Mouse (Mus musculus) hindbrain, embryonic 15.5 days (tissue): ENCODE results near the gene Ephx4. TPM values are rescaled to one million over a fixed set of nuclear protein-coding genes. Genes with fewer than 3 reads are reported as not detected.

ENCODE experiments used
- ATAC-seq: fragments of 200-750 bp; cut with Nextera tagmentation; 2 replicates; pipeline ENCODE4 v1.8.0; 2017; ENCODE audit warnings: low read depth, moderate number of reproducible peaks, moderate TSS enrichment; ENCODE audit not compliant: low FRiP score
- H3K27ac ChIP-seq: fragments of 300-500 bp; sonication (generic); replicated peaks from 2 replicates; pipeline ENCODE4 v1.5.1; 2015; ENCODE audit warnings: mild to moderate bottlenecking, inconsistent platforms
- H3K27me3 ChIP-seq: fragments of 300-500 bp; sonication (generic); 2 replicates; pipeline ENCODE4 v1.6.1; 2015; ENCODE audit warnings: control low read depth, inconsistent platforms
- H3K36me3 ChIP-seq: fragments of 300-500 bp; sonication (generic); 2 replicates; pipeline ENCODE4 v1.6.1; 2015; ENCODE audit warnings: control low read depth, inconsistent platforms
- H3K4me1 ChIP-seq: fragments of 300-500 bp; sonication (generic); replicated peaks from 2 replicates; pipeline ENCODE4 v1.6.1; 2015; ENCODE audit warnings: control low read depth, inconsistent platforms
- H3K4me2 ChIP-seq: fragments of 300-500 bp; sonication (generic); 2 replicates; pipeline ENCODE4 v1.6.1; 2015; ENCODE audit warnings: moderate library complexity, mild to moderate bottlenecking, inconsistent platforms
- H3K4me3 ChIP-seq: fragments of 300-500 bp; sonication (generic); 2 replicates; pipeline ENCODE4 v1.5.1; 2015; ENCODE audit warnings: mild to moderate bottlenecking, inconsistent platforms
- H3K9ac ChIP-seq: fragments of 300-500 bp; sonication (generic); 2 replicates; pipeline ENCODE4 v1.6.1; 2015; ENCODE audit warnings: inconsistent platforms
- H3K9me3 ChIP-seq: fragments of 300-500 bp; sonication (generic); 2 replicates; pipeline ENCODE4 v1.6.1; 2016; ENCODE audit warnings: control low read depth, inconsistent platforms
- WGBS: fragments of 180-500 bp; shearing (Covaris S2); methylation state at CpG from one replicate; pipeline ENCODE4 v1.1.7; 2015; 5-methylcytosine and 5-hydroxymethylcytosine counted together
- polyA plus RNA-seq: library from polyadenylated mRNA; unstranded; fragments of >200 nt; fragmentation: Nextera tagmentation; extraction: Ambion mirVana; gene quantifications from 2 replicates; pipeline ENCODE4 v1.2.1, GENCODE M21; 2015

Gene Ephx4
- polyA plus RNA-seq, 1 experiment from 2014 or later, result 3.3 TPM

DNA sequence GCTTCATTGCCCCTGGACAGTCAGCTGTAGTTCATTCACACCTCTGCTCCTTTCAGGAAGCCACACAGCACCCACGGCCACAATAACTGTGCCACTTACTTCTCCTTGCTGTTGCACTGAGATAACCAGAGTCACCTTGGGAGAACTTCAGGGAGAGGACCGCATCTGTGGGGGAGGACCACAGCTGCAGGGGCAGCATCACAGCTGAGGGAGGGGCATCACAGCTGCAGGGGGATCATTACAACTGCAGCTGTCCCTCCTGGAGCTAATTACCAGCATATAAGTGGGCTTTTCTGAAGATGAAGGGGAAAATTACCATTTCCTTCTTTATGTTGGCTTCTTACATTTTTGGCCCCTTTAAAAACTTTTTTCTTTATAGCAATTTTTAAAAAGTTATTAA lies 8.1 kb upstream of the Ephx4 start:
- no peak for ATAC-seq
- 73% methylated on average over 2 of the region's 2 CpGs for WGBS
- Histone ChIP-seq H3K4me1 (no peaks in the 10 kb centered on the region), H3K27ac (no peak overlapping the region), H3K27me3 (no peaks in the 10 kb centered on the region), H3K4me3 (no peak overlapping the region), H3K9ac (no peak overlapping the region), H3K4me2 (no peak overlapping the region), H3K36me3 (no peaks in the 10 kb centered on the region; the same call in 1 of the 2 replicates), H3K9me3 (no peaks in the 10 kb centered on the region)

GRCm38 (mm10) chr5:107403011-107403946 lies 743 bp downstream of the Ephx4 start:
- ATAC-seq, result peak; percentile 74; the same call in 1 of the 2 replicates
- H3K4me2 ChIP-seq, result peak overlapping the region; percentile 95
- no peaks in the 10 kb centered on the region for H3K9me3 ChIP-seq
- peak overlapping the region; percentile 56 for H3K4me3 ChIP-seq
- H3K27me3 ChIP-seq, result peaks cover 10% of the 10 kb centered on the region; the same call in 1 of the 2 replicates
- under 1% methylated on average over 77 of the region's 80 CpGs for WGBS
- H3K9ac ChIP-seq, result peak overlapping the region; percentile 46
- H3K36me3 ChIP-seq, result no peaks in the 10 kb centered on the region
- H3K27ac ChIP-seq, result no peak overlapping the region
- H3K4me1 ChIP-seq, result 0 out of 2 replicates have a peak, but pooled peaks cover 10% of the 10 kb centered on the region

DNA sequence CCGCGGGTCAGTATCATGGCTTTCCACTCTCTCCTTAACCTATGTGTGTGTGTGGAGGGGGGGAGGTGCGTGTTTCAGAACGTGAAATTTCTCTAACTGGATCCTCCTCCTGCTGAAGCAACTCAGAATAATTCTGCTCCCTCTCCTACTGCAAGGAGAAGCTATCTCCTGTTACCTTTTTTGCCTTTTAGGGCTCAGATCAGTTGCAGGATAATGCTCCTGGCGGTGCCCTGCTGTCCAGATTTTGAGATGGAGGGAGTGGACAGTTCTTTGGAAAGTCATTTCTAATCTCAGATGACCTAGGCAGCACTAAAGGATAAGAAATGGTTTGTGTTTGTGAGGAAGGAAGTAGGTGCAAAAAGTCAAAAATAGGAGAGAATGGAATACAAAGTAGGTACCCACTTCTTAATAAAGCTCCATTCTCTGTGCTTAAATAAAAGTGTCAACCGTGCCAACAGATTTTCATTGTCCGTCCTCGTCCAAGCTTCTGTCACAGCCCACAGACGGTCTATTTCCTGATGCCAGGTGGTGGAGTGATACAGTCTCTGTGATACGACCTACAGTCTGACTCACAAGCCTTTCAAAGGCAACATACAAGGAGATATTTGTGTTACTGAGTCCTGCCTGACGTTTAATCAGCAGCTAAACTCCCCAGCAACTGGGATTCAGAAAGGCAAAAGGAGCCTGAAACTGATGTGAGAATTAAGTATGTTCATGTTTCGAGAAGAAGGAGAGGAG lies 1.6 kb downstream of the Ephx4 start:
- ATAC-seq, result no peak
- H3K9me3 ChIP-seq, result no peaks in the 10 kb centered on the region
- H3K4me1 ChIP-seq, result 0 out of 2 replicates have a peak, but pooled peaks cover 10% of the 10 kb centered on the region
- peak overlapping the region; percentile 46 for H3K9ac ChIP-seq
- H3K27ac ChIP-seq, result no peak overlapping the region
- peaks cover 10% of the 10 kb centered on the region; the same call in 1 of the 2 replicates for H3K27me3 ChIP-seq
- peak overlapping the region; percentile 95 for H3K4me2 ChIP-seq
- peak overlapping the region; percentile 56 for H3K4me3 ChIP-seq
- no peaks in the 10 kb centered on the region for H3K36me3 ChIP-seq
- 23% methylated on average over 12 of the region's 12 CpGs for WGBS

DNA sequence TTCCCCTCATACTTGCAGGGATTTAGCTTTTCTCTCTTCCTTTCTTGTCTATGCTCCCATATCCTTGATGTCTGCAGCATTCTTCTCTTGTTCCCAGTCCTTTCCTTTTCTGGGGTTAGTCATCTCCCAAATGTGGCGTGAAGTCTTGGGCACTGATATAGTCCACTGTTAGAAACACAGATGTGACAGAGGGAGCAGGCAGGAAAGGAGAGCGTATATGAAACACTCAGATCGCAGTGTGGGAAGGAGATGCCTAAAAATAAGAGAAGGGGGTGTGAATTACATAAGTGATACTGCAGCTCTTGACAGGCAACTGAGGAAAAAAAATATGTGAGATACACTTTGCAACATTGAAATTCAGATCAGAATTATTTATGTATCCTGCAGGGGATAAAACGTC lies 2.8 kb downstream of the Ephx4 start:
- Histone ChIP-seq H3K27me3 (peaks cover 10% of the 10 kb centered on the region; the same call in 1 of the 2 replicates), H3K4me2 (no peak overlapping the region), H3K27ac (no peak overlapping the region), H3K9me3 (no peaks in the 10 kb centered on the region), H3K9ac (no peak overlapping the region), H3K4me1 (0 out of 2 replicates have a peak, but pooled peaks cover 10% of the 10 kb centered on the region), H3K4me3 (no peak overlapping the region), H3K36me3 (no peaks in the 10 kb centered on the region)
- 95% methylated on average over 4 of the region's 4 CpGs for WGBS
- ATAC-seq, result no peak

DNA sequence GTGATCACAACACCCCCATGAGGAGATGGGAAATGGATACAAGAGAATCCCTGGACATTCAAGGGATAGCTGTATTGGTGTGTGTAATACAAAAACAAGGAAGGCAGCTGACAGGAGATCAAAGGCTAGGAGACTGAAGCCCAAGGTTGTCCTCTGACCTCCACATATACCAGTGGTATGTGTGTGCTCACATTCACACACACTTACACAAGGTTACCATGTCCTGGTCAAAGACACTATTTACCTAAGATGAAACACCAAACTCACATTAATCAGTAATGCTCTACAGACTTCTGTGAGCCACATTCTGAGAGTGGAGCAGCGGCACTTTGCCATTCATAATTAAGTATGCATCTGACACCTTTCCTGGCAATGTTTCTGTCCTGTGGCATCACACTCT lies 7.8 kb downstream of the Ephx4 start:
- Histone ChIP-seq H3K4me1 (no peaks in the 10 kb centered on the region), H3K27ac (no peak overlapping the region), H3K9ac (no peak overlapping the region), H3K27me3 (no peaks in the 10 kb centered on the region), H3K4me3 (no peak overlapping the region), H3K36me3 (no peaks in the 10 kb centered on the region), H3K4me2 (no peak overlapping the region), H3K9me3 (no peaks in the 10 kb centered on the region)
- ATAC-seq, result no peak
- 94% methylated on average over 1 of the region's 1 CpGs for WGBS

GRCm38 (mm10) chr5:107411326-107411725 lies 8.8 kb downstream of the Ephx4 start:
- no peak overlapping the region for H3K9ac ChIP-seq
- H3K4me3 ChIP-seq, result no peak overlapping the region
- no peaks in the 10 kb centered on the region for H3K4me1 ChIP-seq
- no peaks in the 10 kb centered on the region for H3K9me3 ChIP-seq
- whole genome bisulfite sequencing, result 66% methylated on average over 4 of the region's 4 CpGs
- no peak overlapping the region for H3K4me2 ChIP-seq
- H3K36me3 ChIP-seq, result no peaks in the 10 kb centered on the region
- H3K27me3 ChIP-seq, result no peaks in the 10 kb centered on the region
- H3K27ac ChIP-seq, result no peak overlapping the region
- no peak for ATAC-seq

- no peak overlapping the region for H3K9ac ChIP-seq
- no peak overlapping the region for H3K27ac ChIP-seq
- H3K9me3 ChIP-seq, result no peaks in the 10 kb centered on the region
- no peak overlapping the region for H3K4me3 ChIP-seq
- no peak for ATAC-seq
- H3K4me2 ChIP-seq, result no peak overlapping the region
- no peaks in the 10 kb centered on the region for H3K36me3 ChIP-seq
- 82% methylated on average over 2 of the region's 2 CpGs for WGBS
- H3K27me3 ChIP-seq, result no peaks in the 10 kb centered on the region
- no peaks in the 10 kb centered on the region for H3K4me1 ChIP-seq
Measured at GRCm38 (mm10) chr5:107412285-107412684, 9.7 kb downstream of the Ephx4 start.

DNA sequence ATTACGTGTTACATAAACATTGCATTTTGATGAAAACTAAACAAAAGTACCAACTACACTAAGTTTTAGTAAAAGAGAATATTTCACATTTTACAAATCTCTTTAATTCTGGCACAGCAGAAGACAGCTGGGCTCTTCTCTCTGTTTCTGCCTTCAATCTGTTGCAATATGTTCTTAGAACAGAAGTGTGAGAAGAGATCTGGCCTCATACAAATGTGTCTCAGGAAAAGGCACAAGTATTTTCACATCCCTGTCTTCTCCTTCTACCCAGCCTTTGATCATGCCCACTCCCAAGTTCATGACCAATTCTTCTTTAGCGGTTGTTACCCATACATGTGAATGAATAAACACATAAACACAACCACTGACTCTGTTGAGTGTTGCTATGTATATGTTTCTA lies 12.6 kb downstream of the Ephx4 start:
- 87% methylated on average over 2 of the region's 2 CpGs for WGBS
- no peaks in the 10 kb centered on the region for H3K9me3 ChIP-seq
- H3K27me3 ChIP-seq, result no peaks in the 10 kb centered on the region
- H3K4me3 ChIP-seq, result no peak overlapping the region
- no peak overlapping the region for H3K4me2 ChIP-seq
- H3K27ac ChIP-seq, result no peak overlapping the region
- H3K4me1 ChIP-seq, result no peaks in the 10 kb centered on the region
- ATAC-seq, result no peak
- H3K36me3 ChIP-seq, result no peaks in the 10 kb centered on the region
- H3K9ac ChIP-seq, result no peak overlapping the region

- ATAC-seq, result no peak
- no peak overlapping the region for H3K4me2 ChIP-seq
- no peaks in the 10 kb centered on the region for H3K4me1 ChIP-seq
- H3K9me3 ChIP-seq, result no peaks in the 10 kb centered on the region
- no peak overlapping the region for H3K27ac ChIP-seq
- H3K36me3 ChIP-seq, result 0 out of 2 replicates have a peak, but pooled peaks cover 3% of the 10 kb centered on the region
- no peaks in the 10 kb centered on the region for H3K27me3 ChIP-seq
- H3K4me3 ChIP-seq, result no peak overlapping the region
- H3K9ac ChIP-seq, result no peak overlapping the region
- WGBS, result 49% methylated on average over 1 of the region's 1 CpGs
Measured at GRCm38 (mm10) chr5:107421676-107422075, 19.1 kb downstream of the Ephx4 start.

- WGBS, result 73% methylated on average over 3 of the region's 3 CpGs
- H3K4me3 ChIP-seq, result no peak within 1 kb of the TSS
Measured at GRCm38 (mm10) chr5:107431249-107431648, 28.7 kb downstream of the Ephx4 start, which contains the start of gene Lpcat2b. Gene Lpcat2b (plus strand): TSS chr5:107431549.

DNA sequence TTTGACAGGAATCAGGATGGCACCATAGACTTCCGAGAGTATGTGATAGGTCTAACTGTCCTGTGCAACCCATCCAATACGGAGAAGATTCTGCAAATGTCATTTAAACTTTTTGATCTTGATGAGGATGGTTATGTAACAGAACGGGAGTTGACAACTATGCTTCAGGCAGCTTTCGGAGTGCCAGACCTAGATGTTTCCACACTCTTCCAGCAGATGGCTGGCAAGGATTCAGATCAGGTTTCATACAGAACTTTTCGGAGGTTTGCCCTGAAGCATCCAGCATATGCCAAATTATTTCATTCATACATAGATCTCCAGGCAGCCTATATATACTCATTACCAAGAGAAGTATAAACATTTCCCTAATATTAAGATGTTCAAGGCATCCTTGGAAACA lies 31.5 kb downstream of the Ephx4 start:
- Histone ChIP-seq H3K36me3 (no peaks in the 10 kb centered on the region), H3K27me3 (no peaks in the 10 kb centered on the region), H3K4me3 (no peak overlapping the region), H3K27ac (no peak overlapping the region), H3K4me2 (no peak overlapping the region), H3K4me1 (peaks cover 8% of the 10 kb centered on the region), H3K9ac (no peak overlapping the region), H3K9me3 (no peaks in the 10 kb centered on the region)
- WGBS, result 88% methylated on average over 5 of the region's 5 CpGs
- no peak for ATAC-seq

More at GRCm38 (mm10) chr5:107431249-107431648, 28.7 kb downstream of the Ephx4 start, which contains the start of gene Lpcat2b:
- H3K4me1 ChIP-seq, result no peaks in the 10 kb centered on the region
- no peak within 1 kb of the TSS for H3K4me2 ChIP-seq
- no peaks in the 10 kb centered on the region for H3K36me3 ChIP-seq
- no peak within 1 kb of the TSS for H3K9ac ChIP-seq
- no peaks in the 10 kb centered on the region for H3K9me3 ChIP-seq
- H3K27me3 ChIP-seq, result no peaks in the 10 kb centered on the region
- no peak for ATAC-seq
- H3K27ac ChIP-seq, result no peak within 1 kb of the TSS

- Histone ChIP-seq H3K4me2 (no peak overlapping the region), H3K36me3 (no peaks in the 10 kb centered on the region), H3K27ac (no peak overlapping the region), H3K9me3 (no peaks in the 10 kb centered on the region), H3K27me3 (no peaks in the 10 kb centered on the region), H3K4me1 (peaks cover 13% of the 10 kb centered on the region), H3K9ac (no peak overlapping the region), H3K4me3 (no peak overlapping the region)
- no peak for ATAC-seq
- 85% methylated on average over 6 of the region's 6 CpGs for WGBS
Measured at GRCm38 (mm10) chr5:107436185-107436584, 33.6 kb downstream of the Ephx4 start.
